In the genomic region with DNA sequence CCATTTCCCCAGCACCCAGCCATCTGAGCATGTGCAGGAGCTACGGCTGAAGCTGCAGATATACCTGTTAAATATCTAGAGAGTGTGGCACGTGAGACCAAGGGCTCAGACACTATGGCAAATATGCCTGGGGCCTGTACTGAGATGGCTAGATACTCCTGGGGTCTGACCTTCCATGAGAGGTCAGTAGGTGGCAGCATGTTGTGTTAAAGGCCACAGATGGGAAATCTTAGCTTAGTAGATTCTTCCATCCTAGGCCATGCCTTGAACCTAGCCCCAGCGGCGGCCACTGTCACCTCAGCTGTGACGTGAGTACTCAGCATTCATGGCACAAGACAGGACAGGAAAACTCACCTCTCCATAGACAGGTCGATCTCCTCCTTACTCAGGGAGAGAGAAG, we compare ENCODE assay signal across 19 mouse cellular contexts. TPM values are rescaled to one million over a fixed set of nuclear protein-coding genes. Genes with fewer than 3 reads are reported as not detected.
DNase-seq lines count a peak whose midpoint lies in the region; ATAC-seq and TF ChIP-seq lines count a peak whose summit lies in the region.
"Had no signal": no experiment of that assay in that cellular context is flagged by ENCODE, and none has a peak within 500 bp of the region (broad histone marks: within the 10 kb centered on the region; RNA-seq: fewer than 3 reads in every experiment).

No protein-coding gene starts in this region.

- H3K27me3 ChIP-seq in intestine, postnatal 0 days (replicated peaks; ENCODE audit: control insufficient read depth, insufficient read depth, low read length) = no peaks in the 10 kb centered on the region
- no peaks in the 10 kb centered on the region for H3K27me3 ChIP-seq in intestine, embryonic 16.5 days (replicated peaks; ENCODE audit: control insufficient read depth, insufficient read depth, low read length)
- H3K27me3 ChIP-seq in midbrain, postnatal 0 days (ENCODE audit: insufficient read depth, low read length) = no peaks in the 10 kb centered on the region
- H3K27me3 ChIP-seq in midbrain, embryonic 11.5 days (ENCODE audit: control insufficient read depth, insufficient read depth, low read length) = no peaks in the 10 kb centered on the region
- H3K27me3 ChIP-seq in midbrain, embryonic 15.5 days (replicated peaks) = no peaks in the 10 kb centered on the region
- H3K27me3 ChIP-seq: forebrain, embryonic 13.5 days; liver, embryonic 12.5 days; midbrain, embryonic 12.5 days; stomach, embryonic 15.5 days had no signal

- no peaks in the 10 kb centered on the region for H3K9me3 ChIP-seq in intestine, postnatal 0 days (ENCODE audit: control insufficient read depth)
- no peaks in the 10 kb centered on the region for H3K9me3 ChIP-seq in intestine, embryonic 16.5 days (ENCODE audit: control insufficient read depth, low read length)
- no peaks in the 10 kb centered on the region for H3K9me3 ChIP-seq in midbrain, postnatal 0 days (ENCODE audit: low read length)
- H3K9me3 ChIP-seq in midbrain, embryonic 11.5 days (ENCODE audit: control insufficient read depth, low read length) = no peaks in the 10 kb centered on the region
- no peaks in the 10 kb centered on the region for H3K9me3 ChIP-seq in midbrain, embryonic 15.5 days
- H3K9me3 ChIP-seq: embryonic facial prominence, embryonic 10.5 days; forebrain, embryonic 13.5 days; heart, embryonic 10.5 days; liver, embryonic 12.5 days; midbrain, embryonic 12.5 days; stomach, embryonic 15.5 days had no signal

- peak; percentile 26; the same call in 1 of the 2 replicates for TF ChIP-seq CTCF in intestine, postnatal 0 days (IDR thresholded peaks at IDR 0.05; ENCODE audit: low read depth)
- TF ChIP-seq CTCF in midbrain, postnatal 0 days (IDR thresholded peaks at IDR 0.05) = peak; percentile 3; the same call in 1 of the 2 replicates

- peaks cover 64% of the 10 kb centered on the region for H3K36me3 ChIP-seq in intestine, postnatal 0 days (ENCODE audit: control insufficient read depth, insufficient read depth)
- H3K36me3 ChIP-seq in intestine, embryonic 16.5 days (ENCODE audit: control insufficient read depth, insufficient read depth, low read length) = peaks cover 9% of the 10 kb centered on the region
- H3K36me3 ChIP-seq in midbrain, postnatal 0 days (ENCODE audit: insufficient read depth, low read length) = peaks cover 61% of the 10 kb centered on the region
- H3K36me3 ChIP-seq in midbrain, embryonic 11.5 days (ENCODE audit: control insufficient read depth, insufficient read depth, low read length) = peaks cover 4% of the 10 kb centered on the region
- peaks cover 44% of the 10 kb centered on the region; the same call in 1 of the 2 replicates for H3K36me3 ChIP-seq in midbrain, embryonic 15.5 days (replicated peaks)

- DNase-seq in midbrain, postnatal 0 days (ENCODE audit: low spot score) = no peak
- no peak for DNase-seq in midbrain, embryonic 11.5 days (ENCODE audit: low spot score, missing footprints)
- no peak for DNase-seq in adrenal gland, postnatal 10 days
- DNase-seq: cerebellum, postnatal 14 days; gastrocnemius, postnatal 36 days; heart, postnatal 10 days; kidney, adult 2 months; lung, postnatal 14 days had no signal

- 88% methylated on average over 6 of the region's 6 CpGs for WGBS in intestine, postnatal 0 days
- 84% methylated on average over 6 of the region's 6 CpGs for WGBS in intestine, embryonic 16.5 days
- WGBS in midbrain, postnatal 0 days = 86% methylated on average over 6 of the region's 6 CpGs
- WGBS in midbrain, embryonic 11.5 days = 88% methylated on average over 6 of the region's 6 CpGs
- WGBS in midbrain, embryonic 15.5 days = 86% methylated on average over 6 of the region's 6 CpGs

- no peak overlapping the region for H3K9ac ChIP-seq in intestine, postnatal 0 days (ENCODE audit: low read depth, low read length)
- no peak overlapping the region for H3K9ac ChIP-seq in intestine, embryonic 16.5 days (ENCODE audit: low read depth, low read length)
- no peak overlapping the region for H3K9ac ChIP-seq in midbrain, postnatal 0 days (replicated peaks; ENCODE audit: low read length, poor library complexity, severe bottlenecking)
- H3K9ac ChIP-seq in midbrain, embryonic 11.5 days (ENCODE audit: low read length) = no peak overlapping the region
- H3K9ac ChIP-seq in midbrain, embryonic 15.5 days = no peak overlapping the region
- H3K9ac ChIP-seq: forebrain, embryonic 13.5 days; liver, embryonic 12.5 days; midbrain, embryonic 12.5 days; stomach, embryonic 15.5 days had no signal

- no peak overlapping the region for H3K27ac ChIP-seq in intestine, postnatal 0 days (ENCODE audit: low read depth, low read length)
- H3K27ac ChIP-seq in intestine, embryonic 16.5 days (ENCODE audit: low read length) = no peak overlapping the region
- H3K27ac ChIP-seq in midbrain, postnatal 0 days (ENCODE audit: low read depth, low read length) = no peak overlapping the region
- no peak overlapping the region for H3K27ac ChIP-seq in midbrain, embryonic 11.5 days (ENCODE audit: low read depth, low read length)
- no peak overlapping the region for H3K27ac ChIP-seq in midbrain, embryonic 15.5 days
- H3K27ac ChIP-seq: embryonic facial prominence, embryonic 10.5 days; forebrain, embryonic 13.5 days; heart, embryonic 10.5 days; liver, embryonic 12.5 days; midbrain, embryonic 12.5 days; stomach, embryonic 15.5 days had no signal

- H3K4me3 ChIP-seq in intestine, postnatal 0 days (ENCODE audit: low read depth, low read length) = no peak overlapping the region
- no peak overlapping the region for H3K4me3 ChIP-seq in intestine, embryonic 16.5 days (ENCODE audit: low read length)
- H3K4me3 ChIP-seq in midbrain, postnatal 0 days (ENCODE audit: low read depth, low read length) = no peak overlapping the region
- H3K4me3 ChIP-seq in midbrain, embryonic 11.5 days (ENCODE audit: low read depth, low read length) = no peak overlapping the region
- no peak overlapping the region for H3K4me3 ChIP-seq in midbrain, embryonic 15.5 days
- H3K4me3 ChIP-seq: embryonic facial prominence, embryonic 10.5 days; forebrain, embryonic 13.5 days; heart, embryonic 10.5 days; liver, embryonic 12.5 days; midbrain, embryonic 12.5 days; stomach, embryonic 15.5 days had no signal

- no peaks in the 10 kb centered on the region for H3K4me1 ChIP-seq in intestine, postnatal 0 days (replicated peaks; ENCODE audit: control insufficient read depth, insufficient read depth, low read length)
- H3K4me1 ChIP-seq in intestine, embryonic 16.5 days (ENCODE audit: control insufficient read depth, insufficient read depth, low read length) = no peaks in the 10 kb centered on the region
- no peaks in the 10 kb centered on the region for H3K4me1 ChIP-seq in midbrain, postnatal 0 days (ENCODE audit: insufficient read depth, low read length)
- no peaks in the 10 kb centered on the region for H3K4me1 ChIP-seq in midbrain, embryonic 11.5 days (ENCODE audit: control insufficient read depth, insufficient read depth, low read length)
- H3K4me1 ChIP-seq in midbrain, embryonic 15.5 days = no peaks in the 10 kb centered on the region
- H3K4me1 ChIP-seq: forebrain, embryonic 13.5 days; heart, embryonic 10.5 days; midbrain, embryonic 12.5 days; stomach, embryonic 15.5 days had no signal

- no peak for ATAC-seq in intestine, postnatal 0 days
- no peak for ATAC-seq in intestine, embryonic 16.5 days
- no peak for ATAC-seq in midbrain, postnatal 0 days (ENCODE audit: low FRiP score)
- ATAC-seq in midbrain, embryonic 11.5 days (ENCODE audit: low FRiP score) = no peak
- ATAC-seq in common myeloid progenitor, adult 5-6 weeks (replicated peaks; ENCODE audit: low read depth, poor library complexity, severe bottlenecking) = peak; percentile 76
- ATAC-seq in midbrain, embryonic 15.5 days (replicated peaks) = no peak
- ATAC-seq: forebrain, embryonic 13.5 days; hindbrain, embryonic 16.5 days; liver, embryonic 12.5 days had no signal

- no peak overlapping the region for H3K4me2 ChIP-seq in intestine, postnatal 0 days (replicated peaks; ENCODE audit: low read depth)
- no peak overlapping the region for H3K4me2 ChIP-seq in intestine, embryonic 16.5 days (ENCODE audit: low read depth, low read length)
- no peak overlapping the region for H3K4me2 ChIP-seq in midbrain, postnatal 0 days (ENCODE audit: low read depth, low read length, poor library complexity, severe bottlenecking)
- no peak overlapping the region for H3K4me2 ChIP-seq in midbrain, embryonic 11.5 days
- no peak overlapping the region for H3K4me2 ChIP-seq in midbrain, embryonic 15.5 days
- H3K4me2 ChIP-seq: forebrain, embryonic 13.5 days; liver, embryonic 12.5 days; midbrain, embryonic 12.5 days; stomach, embryonic 15.5 days had no signal

RNA-seq across cellular contexts. Expression of gene Cep164, which starts 54.4 kb away (rescaled TPM):
- polyA plus RNA-seq in intestine, postnatal 0 days (2015; fragmentation: Nextera tagmentation; extraction: Ambion mirVana) = 12.4 and 15.5 TPM in 2 replicates
- 20.6 and 21.6 TPM in 2 replicates for polyA plus RNA-seq in intestine, embryonic 16.5 days (2015; fragmentation: Nextera tagmentation; extraction: Ambion mirVana)
- total RNA-seq in midbrain, postnatal 0 days (2014; rRNA removed) = 17.1 and 21.3 TPM in 2 replicates
- 12.2 and 17.7 TPM in 2 replicates for polyA plus RNA-seq in midbrain, postnatal 0 days (2015; fragmentation: Nextera tagmentation; extraction: Ambion mirVana)
- polyA plus RNA-seq in midbrain, embryonic 11.5 days (2014; fragmentation: Nextera tagmentation; extraction: Ambion mirVana) = 12.6 and 14.5 TPM in 2 replicates
- total RNA-seq in common myeloid progenitor, adult 5-6 weeks (2017) = 12.4 and 13.8 TPM in 2 replicates
- 13.5 and 15.9 TPM in 2 replicates for polyA plus RNA-seq in midbrain, embryonic 15.5 days (2015; fragmentation: Nextera tagmentation; extraction: Ambion mirVana)
- 10 to 100 TPM; 10.2 to 16.1 TPM for total RNA-seq in adrenal gland, postnatal 10 days (2021)
